Mouse (Mus musculus) B cell, adult 2 months (primary cell): ENCODE measurements around the gene Ipo5.

Experiments
- DNase-seq, 2 experiments: peaks; one replicate each; pipeline ENCODE4 v3.0.0; 2022

The Ipo5 gene

DNA sequence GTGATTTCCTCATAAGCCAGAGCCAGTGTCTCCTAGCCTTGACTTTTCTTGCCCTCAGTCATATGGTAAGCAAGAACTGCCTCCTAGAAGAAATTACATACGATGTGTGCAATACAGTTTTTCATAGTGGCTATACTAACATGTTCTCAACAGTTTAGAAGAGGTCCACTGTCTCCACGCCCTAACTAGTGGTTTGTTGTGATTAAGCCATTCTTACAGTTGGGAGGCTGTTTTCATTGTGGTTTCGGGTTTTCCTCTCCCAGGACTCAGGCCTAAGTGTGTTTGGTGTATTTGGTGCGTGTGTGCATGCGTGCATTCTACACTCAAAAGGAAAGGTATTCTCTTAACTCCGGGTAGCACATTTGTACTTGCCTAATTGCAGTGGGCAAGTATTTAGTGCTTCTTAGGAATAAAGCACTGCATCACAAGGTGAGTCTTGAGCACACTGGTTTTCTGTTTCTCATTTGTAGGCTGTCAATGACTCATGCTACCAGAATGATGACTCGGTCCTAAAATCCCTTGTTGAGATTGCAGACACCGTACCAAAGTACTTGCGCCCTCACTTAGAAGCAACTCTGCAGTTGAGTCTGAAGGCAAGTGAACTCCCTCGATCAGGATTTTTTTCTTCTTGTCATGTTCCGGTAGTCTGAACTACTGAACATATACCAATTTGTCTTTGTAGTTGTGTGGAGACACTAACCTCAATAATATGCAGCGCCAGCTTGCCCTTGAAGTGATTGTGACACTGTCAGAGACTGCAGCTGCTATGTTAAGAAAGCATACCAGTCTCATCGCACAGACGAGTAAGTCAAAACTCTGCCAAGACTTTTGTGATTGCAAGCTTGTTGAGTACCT lies 14.9 kb downstream of the Ipo5 start:
- DNase-seq = no peak

DNA sequence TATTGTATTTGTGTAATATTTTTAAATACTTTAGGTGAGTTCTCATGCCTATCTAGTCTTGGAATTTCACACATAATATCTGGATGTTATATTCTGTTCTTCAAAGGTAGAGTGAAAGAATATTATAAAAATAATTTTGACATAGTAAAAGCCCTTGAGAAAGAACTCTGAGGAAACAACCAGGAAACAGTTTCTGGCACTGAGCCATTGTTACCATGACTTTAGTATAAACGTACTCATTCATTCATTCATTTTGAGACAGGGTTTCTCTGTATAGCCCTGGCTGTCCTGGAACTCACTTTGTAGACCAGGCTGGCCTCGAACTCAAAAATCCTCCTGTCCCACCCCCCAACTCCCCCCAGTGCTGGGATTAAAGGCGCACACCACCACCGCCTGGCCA lies 20.2 kb downstream of the Ipo5 start:
- DNase-seq = no peak

DNA sequence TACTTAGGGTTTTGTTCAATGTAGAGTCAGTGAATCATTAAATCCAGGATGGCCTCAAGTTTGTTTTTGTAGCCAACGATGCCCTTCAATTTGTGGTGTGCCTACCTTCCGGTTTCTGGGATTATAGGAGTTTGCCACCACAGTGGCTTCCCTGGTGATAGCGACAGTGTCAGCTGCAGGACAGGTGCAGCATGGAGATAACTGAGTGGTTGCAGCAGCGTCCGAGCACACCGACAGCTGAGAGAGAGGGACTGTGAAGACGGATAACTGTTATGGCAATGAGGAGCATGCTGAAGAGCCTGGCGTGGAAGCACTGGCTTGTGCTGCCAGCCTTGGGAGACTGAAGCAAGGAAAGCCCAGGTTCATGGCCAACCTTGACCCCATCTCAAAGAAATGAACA lies 22.6 kb downstream of the Ipo5 start:
- no peak for DNase-seq

DNA sequence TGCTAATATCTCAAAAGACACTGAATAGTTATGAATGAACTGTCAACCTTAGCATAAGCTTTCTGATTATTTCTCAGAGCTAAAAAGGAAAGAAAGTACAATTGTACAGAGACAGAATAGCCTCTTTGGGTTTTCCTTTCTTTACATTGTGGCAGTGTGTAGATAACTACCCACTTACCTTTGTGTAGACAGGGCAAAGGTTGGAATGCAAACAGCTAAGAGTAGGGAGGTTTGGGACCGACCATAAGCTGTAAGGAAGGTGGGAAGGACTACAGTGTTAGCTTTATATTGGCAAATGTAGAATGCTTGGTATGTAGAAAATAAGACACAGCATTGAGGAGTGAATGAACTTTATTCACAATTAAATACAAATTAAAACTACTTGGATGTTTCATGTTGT lies 26.1 kb downstream of the Ipo5 start:
- DNase-seq = no peak

DNA sequence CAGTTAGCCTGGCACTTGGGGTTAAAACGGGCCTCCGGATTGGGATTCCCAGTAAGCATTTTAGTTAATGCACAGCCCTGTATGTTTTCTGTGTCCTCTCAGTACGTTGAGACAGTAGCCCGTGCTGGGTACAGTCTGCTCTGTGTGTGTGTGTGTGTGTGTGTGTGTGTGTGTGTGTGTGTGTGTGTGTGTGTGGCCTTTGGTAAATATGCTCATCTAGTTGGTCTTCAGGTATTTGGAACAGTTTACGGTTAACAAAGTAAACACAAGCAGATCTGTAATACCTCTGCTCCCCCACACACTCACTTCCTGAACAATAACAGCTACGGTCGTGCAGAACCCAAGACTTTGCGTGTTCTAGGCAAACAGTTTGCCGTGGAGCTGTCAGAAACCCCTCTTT lies 31.8 kb downstream of the Ipo5 start:
- no peak for DNase-seq

DNA sequence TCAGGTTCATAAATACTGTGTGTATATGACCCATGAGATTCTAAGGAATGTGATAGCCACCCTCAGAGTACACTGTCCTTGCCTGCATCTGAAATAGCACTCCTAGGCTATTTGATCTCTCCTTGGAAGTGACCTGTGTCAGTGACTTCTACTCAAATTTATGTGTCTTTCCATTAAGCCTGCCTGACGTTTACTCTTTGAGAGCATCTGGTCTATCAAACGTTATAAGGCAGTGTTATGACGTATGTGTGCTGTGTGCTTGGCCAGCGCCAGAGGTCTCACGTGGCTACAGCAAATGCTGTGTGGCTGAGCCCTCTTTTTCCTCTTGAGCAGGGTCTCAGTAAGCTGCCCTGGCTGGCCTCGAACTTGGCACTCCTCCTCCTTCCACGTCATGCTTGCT lies 34.1 kb downstream of the Ipo5 start:
- no peak for DNase-seq

DNA sequence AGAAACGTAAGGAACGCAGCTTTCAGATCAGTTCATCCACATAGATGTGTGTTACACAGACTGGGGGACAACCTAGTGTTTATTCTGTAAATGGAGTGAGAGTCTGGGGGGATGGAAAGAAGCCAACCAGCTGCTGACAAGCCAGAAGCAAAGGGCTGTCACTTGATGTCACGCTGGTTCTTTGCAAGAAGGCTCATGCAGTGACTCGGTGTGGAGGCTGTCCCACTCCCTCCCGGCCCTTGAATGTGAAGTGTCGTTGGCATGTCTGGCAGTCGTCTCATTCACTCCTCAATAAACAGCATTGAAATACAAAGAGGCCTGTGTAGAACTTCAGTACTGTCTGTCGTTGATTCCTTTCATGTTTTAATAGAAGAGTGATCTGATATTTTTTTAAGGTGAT lies 36.1 kb downstream of the Ipo5 start:
- no peak for DNase-seq

DNA sequence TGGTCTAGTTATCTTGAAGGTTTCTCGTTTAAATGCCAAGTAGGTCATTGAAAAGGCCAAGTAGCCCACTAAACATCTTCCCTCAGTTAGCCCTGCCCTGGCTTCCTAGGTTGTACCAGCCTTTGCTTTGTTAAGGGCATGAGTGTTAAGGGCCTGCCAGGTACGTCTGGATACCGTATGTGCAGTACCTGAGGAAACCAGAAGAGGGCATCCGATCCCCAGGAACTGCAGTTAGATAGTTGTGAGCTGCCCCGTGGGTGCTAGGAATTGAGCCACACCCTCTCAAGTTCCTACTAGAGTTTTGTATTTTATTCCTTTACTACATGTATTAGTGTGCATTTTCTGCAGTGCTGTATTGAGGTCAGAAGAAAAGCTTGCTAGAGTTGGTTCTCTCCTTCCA lies 38.0 kb downstream of the Ipo5 start:
- DNase-seq = peak; percentile 9 to 14

DNA sequence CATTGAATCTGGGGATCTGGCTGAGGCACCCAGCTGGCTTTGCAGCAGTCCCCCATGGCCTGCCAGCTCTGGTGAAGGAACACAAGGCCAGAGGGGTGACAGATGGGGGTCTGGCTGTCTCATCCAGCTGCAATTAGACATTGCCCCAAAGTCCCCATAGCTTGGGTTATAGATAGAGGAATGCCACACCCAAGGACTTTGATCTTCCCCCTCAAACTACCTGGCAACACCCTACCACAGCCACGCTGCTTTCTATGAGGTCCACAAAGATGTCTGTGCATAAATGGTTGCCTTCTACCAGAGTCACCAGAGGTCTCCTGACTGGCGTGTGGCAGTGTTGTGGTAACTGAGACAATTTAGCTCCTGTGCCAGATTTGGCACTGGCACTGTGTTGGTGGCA lies 39.0 kb downstream of the Ipo5 start:
- no peak for DNase-seq

DNA sequence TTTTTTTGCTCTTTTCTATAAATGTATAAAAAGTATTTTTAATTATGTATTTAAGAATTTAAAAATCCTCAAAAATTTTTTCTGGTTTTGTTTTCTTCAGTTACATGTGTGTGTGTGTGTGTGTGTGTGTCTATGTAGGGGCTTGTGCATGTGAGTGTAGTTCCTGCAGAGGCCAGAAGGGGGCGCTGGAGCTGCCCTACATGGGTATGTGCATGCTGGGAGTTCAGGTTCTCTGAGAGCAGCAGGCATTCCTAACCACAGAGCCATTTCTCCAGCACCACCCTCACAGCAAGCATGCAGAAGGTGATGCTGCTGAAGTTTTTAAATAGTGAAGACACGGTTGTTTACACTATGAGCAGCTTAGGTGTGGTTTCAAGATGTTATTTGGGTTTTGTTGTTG lies 41.4 kb downstream of the Ipo5 start:
- DNase-seq = peak; percentile 12 to 26

DNA sequence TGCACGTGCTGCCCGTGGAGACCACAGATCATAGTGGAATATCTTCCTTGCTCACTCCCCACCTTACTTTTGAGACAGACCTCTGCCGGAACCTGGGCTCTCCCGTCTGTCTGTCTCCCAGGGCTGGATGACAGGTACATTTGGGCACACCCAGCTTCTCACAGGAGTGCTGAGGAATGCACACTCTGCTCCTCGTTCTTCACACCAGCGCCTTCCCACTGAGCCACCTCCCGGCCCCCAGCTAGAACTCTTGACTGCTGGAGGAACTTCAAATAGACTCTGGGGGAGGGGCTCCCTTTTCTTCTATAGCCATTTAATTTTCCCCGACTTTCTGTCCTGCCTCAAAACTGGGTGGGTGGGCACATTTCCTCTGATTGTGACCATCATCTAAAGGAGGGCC lies 49.5 kb downstream of the Ipo5 start:
- no peak for DNase-seq

DNA sequence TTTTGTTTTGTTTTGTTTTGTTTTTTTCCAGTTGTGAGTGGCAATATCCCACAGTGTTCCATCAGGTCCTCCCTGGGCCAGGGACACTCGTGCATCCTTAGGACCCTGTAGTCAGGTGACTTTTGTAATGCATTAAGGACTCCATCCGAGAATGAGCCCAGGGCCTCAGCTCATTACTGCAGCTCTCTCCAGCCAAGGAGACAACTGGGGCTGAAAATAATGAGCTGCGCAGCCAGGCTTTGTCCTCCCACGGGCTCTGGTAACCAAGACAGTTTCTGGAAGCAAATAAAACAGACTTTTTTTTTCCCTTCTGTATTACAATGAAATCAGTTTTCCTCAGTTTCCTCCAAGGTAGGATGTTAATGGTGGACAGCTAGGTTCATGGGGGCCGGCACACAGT lies 50.0 kb downstream of the Ipo5 start:
- DNase-seq = no peak

DNA sequence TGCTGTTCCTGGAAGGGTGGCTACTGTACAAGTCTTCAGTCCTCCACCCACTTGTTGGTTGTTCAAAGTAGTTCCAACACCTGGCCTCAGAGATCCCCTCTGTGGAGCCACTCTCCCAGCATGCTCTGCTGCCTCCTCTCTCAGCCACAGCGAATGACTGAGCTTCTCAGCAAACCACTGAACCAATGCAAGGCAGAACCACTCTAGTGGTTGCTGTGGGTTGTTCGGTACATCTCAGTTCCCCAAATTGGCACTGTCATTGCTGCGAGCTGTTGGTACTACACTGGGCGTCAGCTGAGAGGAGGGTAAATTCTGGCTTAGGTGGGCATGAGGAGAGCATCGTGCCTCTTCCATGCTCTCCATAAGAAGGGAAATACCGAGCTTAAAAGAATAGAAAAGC lies 56.0 kb downstream of the Ipo5 start:
- peak; percentile 10 to 16 for DNase-seq

DNA sequence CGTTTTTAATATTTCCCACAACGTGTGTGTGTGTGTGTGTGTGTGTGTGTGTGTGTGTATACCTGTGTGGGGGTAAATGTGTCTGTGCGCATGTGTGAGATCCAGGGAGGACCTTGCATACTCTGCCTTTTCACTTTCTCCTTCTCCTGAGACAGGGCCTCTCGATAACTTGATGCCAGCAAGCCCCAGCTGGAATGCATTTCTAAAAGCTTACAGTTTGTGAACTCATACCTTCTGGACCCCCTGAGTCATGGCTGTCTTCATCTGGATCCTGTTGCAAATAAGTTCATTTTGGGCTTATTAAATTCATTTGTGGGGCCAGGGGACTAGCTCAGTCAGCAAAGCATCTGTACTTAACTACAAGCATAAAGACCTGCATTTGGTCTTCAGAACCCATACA lies 57.7 kb downstream of the Ipo5 start:
- DNase-seq = no peak

DNA sequence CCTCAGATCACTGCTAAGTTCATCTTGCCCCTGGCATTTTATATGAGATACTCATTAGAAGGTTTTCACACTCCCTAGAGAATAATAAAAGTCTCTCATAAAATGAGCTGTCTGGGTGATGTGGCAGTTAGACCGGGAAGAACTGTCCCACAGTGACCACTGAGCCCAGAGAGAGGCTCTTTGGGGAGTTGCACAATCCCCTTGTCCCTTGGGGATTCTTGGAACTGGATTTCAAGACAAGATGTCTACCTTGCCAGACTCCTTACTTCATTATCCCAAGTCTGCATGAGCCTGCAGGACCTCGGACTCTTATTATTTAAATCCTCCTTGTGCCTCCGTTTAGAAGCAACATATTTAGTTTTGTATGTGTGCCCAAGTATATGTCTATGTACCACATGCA lies 58.6 kb downstream of the Ipo5 start:
- no peak for DNase-seq

DNA sequence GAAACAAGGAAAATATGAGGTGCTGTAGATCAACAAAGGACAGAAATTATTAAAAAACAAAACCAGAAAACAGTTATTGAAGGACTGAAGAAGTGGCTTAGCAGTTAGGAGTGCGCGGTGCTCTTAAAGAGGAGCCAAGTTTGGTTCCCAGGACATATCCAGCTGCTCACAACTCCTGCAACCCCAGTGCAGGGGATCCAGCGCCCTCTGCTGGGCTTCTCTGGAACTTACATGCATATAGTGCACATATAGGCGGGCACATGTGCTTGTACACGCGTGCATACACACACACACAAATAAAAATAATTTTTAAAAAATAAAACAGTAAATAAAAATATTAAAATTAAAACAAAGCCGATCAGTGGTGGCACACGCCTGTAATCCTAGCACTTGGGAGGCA lies 59.6 kb downstream of the Ipo5 start:
- DNase-seq = peak; percentile 14 to 19

DNA sequence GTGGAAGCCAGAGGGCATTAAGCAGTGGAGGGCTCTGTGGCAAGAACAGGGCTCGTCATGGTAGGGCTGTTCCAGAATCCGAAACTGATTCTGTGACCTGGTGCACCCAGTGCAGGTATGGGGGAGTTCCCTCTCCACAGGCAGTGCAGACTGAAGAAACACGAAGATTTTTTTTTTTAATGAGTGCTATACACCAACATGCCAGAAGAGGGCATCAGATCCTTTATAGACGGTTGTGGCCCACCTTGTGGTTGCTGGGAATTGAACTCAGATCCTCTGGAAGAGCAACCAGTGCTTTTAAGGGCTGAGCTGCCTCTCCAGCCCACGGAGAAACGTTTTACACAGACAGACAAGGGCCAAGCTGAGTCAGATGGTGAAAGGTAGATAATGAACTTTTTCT lies 60.3 kb downstream of the Ipo5 start:
- no peak for DNase-seq

DNA sequence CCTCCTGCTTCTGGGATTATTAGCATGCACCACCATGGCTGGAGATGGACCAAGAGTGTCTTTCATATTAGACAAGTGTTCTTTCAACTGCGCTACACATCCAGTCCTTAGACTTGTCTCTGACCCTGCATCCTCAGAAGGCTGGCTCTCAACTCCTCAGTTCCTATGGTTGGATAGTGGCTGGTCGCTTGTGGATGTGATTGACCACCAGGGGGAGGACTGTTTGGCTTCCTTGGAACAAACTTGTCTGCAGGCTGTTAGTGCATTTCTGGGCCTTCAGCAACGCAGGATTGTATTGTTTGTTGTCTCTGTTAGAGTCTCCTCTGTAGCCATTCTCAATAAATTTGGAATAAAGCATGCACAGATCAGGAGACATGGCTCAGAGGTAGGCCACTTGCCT lies 68.5 kb downstream of the Ipo5 start:
- DNase-seq = no peak

DNA sequence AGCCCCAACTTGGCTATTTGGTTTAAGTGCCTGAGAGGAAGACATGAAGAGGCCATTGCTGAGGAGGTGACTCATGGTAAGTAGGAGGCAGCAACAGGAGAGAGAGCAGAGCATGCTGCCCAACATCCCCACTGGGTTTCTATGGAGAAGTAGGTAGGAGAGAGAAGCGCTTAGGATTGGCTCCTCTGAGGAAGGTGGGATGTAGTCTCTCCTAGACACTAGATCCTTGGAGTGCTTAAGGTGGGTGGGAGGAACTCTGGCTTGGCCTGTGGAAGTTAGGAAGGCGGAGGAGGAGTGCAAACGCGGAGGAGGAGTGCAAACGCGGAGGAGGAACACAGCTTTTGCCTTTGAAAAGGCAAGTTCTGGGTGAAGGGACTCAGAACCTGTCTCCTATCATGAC lies 78.1 kb downstream of the Ipo5 start:
- no peak for DNase-seq
